Mouse (Mus musculus): ENCODE data around the gene Atp1b2. TPM values are rescaled to one million over a fixed set of nuclear protein-coding genes. Genes with fewer than 3 reads are reported as not detected.

Gene Atp1b2
- polyA plus RNA-seq, 2 experiments from 2014 or later = 0.46 TPM; not detected in 1

Other genes with a start within 250 kb of the Atp1b2 start
- 10 to 100 TPM; 58.7 to 62.7 TPM for gene Chd3, start 236.5 kb downstream of the Atp1b2 start, polyA plus RNA-seq (2017; shearing (Covaris generic))
- gene Naa38, start 210.5 kb downstream of the Atp1b2 start, polyA plus RNA-seq (2017; shearing (Covaris generic)) = 100 to 1,000 TPM; 146 TPM
- 10 to 100 TPM in 1 of 2 experiments, 1 to 10 TPM in 1; 9.4 to 17.9 TPM for gene Cyb5d1, start 210.3 kb downstream of the Atp1b2 start, polyA plus RNA-seq (2017; shearing (Covaris generic))
- gene Tmem88, start 207.7 kb downstream of the Atp1b2 start, polyA plus RNA-seq (2017; shearing (Covaris generic)) = under 1 TPM; 0.22 to 0.51 TPM
- 10 to 100 TPM; 23.6 to 28.3 TPM for gene Kdm6b, start 192.3 kb downstream of the Atp1b2 start, polyA plus RNA-seq (2017; shearing (Covaris generic))
- under 1 TPM in 1 of 2 experiments, not detected in 1; 0.19 TPM for gene Dnah2, start 56.8 kb downstream of the Atp1b2 start, polyA plus RNA-seq (2017; shearing (Covaris generic))
- gene Efnb3, start 45.7 kb downstream of the Atp1b2 start, polyA plus RNA-seq (2017; shearing (Covaris generic)) = under 1 TPM in 1 of 2 experiments, not detected in 1; 0.17 TPM
- gene Wrap53, start 25.7 kb downstream of the Atp1b2 start, polyA plus RNA-seq (2017; shearing (Covaris generic)) = 10 to 100 TPM; 25.6 to 27.6 TPM
- 100 to 1,000 TPM; 231 to 302 TPM for gene Trp53, start 25.6 kb downstream of the Atp1b2 start, polyA plus RNA-seq (2017; shearing (Covaris generic))
- not detected for gene Shbg, start 12.0 kb upstream of the Atp1b2 start, polyA plus RNA-seq (2017; shearing (Covaris generic))
- gene Sat2, start 16.1 kb upstream of the Atp1b2 start, polyA plus RNA-seq (2017; shearing (Covaris generic)) = not detected
- gene Fxr2, start 27.0 kb upstream of the Atp1b2 start, polyA plus RNA-seq (2017; shearing (Covaris generic)) = 1 to 10 TPM; 6.5 to 7.1 TPM
- not detected for gene Sox15, start 49.4 kb upstream of the Atp1b2 start, polyA plus RNA-seq (2017; shearing (Covaris generic))
- gene Mpdu1, start 56.7 kb upstream of the Atp1b2 start, polyA plus RNA-seq (2017; shearing (Covaris generic)) = 10 to 100 TPM; 41.3 to 59.7 TPM
- 1 to 10 TPM; 3.3 to 5.3 TPM for gene Cd68, start 60.2 kb upstream of the Atp1b2 start, polyA plus RNA-seq (2017; shearing (Covaris generic))
- 100 to 1,000 TPM; 202 to 297 TPM for gene Eif4a1, start 66.5 kb upstream of the Atp1b2 start, polyA plus RNA-seq (2017; shearing (Covaris generic))
- gene Senp3, start 76.1 kb upstream of the Atp1b2 start, polyA plus RNA-seq (2017; shearing (Covaris generic)) = 10 to 100 TPM; 32.7 to 33.0 TPM
- not detected for gene Tnfsf13, start 79.8 kb upstream of the Atp1b2 start, polyA plus RNA-seq (2017; shearing (Covaris generic))
- gene Tnfsf12, start 89.9 kb upstream of the Atp1b2 start, polyA plus RNA-seq (2017; shearing (Covaris generic)) = not detected
- not detected for gene Tnfsfm13, start 90.2 kb upstream of the Atp1b2 start, polyA plus RNA-seq (2017; shearing (Covaris generic))
- 10 to 100 TPM; 24.0 to 28.8 TPM for gene Polr2a, start 152.7 kb upstream of the Atp1b2 start, polyA plus RNA-seq (2017; shearing (Covaris generic))
- not detected for gene Slc35g3, start 156.0 kb upstream of the Atp1b2 start, polyA plus RNA-seq (2017; shearing (Covaris generic))
- gene Zbtb4, start 160.0 kb upstream of the Atp1b2 start, polyA plus RNA-seq (2017; shearing (Covaris generic)) = 1 to 10 TPM; 7.8 to 8.1 TPM
- 1 to 10 TPM in 1 of 2 experiments, under 1 TPM in 1; 0.66 to 4.1 TPM for gene Chrnb1, start 190.0 kb upstream of the Atp1b2 start, polyA plus RNA-seq (2017; shearing (Covaris generic))
- gene Fgf11, start 195.9 kb upstream of the Atp1b2 start, polyA plus RNA-seq (2017; shearing (Covaris generic)) = not detected
- not detected for gene Tmem102, start 199.7 kb upstream of the Atp1b2 start, polyA plus RNA-seq (2017; shearing (Covaris generic))
- gene Gm39566, start 209.4 kb upstream of the Atp1b2 start, polyA plus RNA-seq (2017; shearing (Covaris generic)) = under 1 TPM in 1 of 2 experiments, not detected in 1; 0.08 TPM
- not detected for gene Spem2, start 212.5 kb upstream of the Atp1b2 start, polyA plus RNA-seq (2017; shearing (Covaris generic))
- gene Spem1, start 216.2 kb upstream of the Atp1b2 start, polyA plus RNA-seq (2017; shearing (Covaris generic)) = not detected
- under 1 TPM; 0.59 to 0.66 TPM for gene Nlgn2, start 231.8 kb upstream of the Atp1b2 start, polyA plus RNA-seq (2017; shearing (Covaris generic))
- 100 to 1,000 TPM; 127 to 138 TPM for gene Tmem256, start 232.6 kb upstream of the Atp1b2 start, polyA plus RNA-seq (2017; shearing (Covaris generic))
- 10 to 100 TPM; 15.4 to 17.5 TPM for gene Plscr3, start 240.4 kb upstream of the Atp1b2 start, polyA plus RNA-seq (2017; shearing (Covaris generic))